Mouse (Mus musculus) testis, adult 2 months (tissue): ENCODE data around the gene Bckdha.

ENCODE experiments used
- CTCF ChIP-seq: fragments of 200-500 bp; IDR thresholded peaks from 2 replicates; pipeline ENCODE4 v1.5.1; 2012; ENCODE audit warnings: low read depth, mild to moderate bottlenecking, inconsistent platforms, low read length, moderate library complexity; ENCODE audit not compliant: control insufficient read depth, insufficient read depth, insufficient replicate concordance
- POLR2A ChIP-seq: fragments of 200-500 bp; IDR thresholded peaks from 2 replicates; pipeline ENCODE4 v1.6.1; 2012; ENCODE audit warnings: low read depth, mild to moderate bottlenecking, inconsistent platforms, low read length, moderate library complexity; ENCODE audit not compliant: control insufficient read depth

DNA sequence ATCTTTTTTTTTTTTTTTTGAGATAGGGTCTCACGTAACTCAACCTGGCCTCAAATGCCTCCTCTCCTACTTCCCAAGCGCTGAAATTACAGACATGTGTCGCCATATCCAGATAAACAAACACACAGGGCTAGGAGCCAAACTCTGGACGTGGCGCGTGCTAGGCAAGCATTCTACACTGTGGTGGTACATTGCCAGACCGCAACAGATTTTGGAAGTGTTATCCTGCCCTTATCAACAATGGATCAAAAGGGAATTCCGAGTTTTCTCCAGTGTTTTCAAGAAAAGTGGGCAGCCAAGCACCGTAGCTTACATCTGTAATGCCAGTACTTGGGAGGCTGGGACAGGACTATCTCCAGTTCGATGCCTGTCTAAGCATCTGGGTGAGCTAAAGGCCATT lies 996 bp downstream of the Bckdha start:
- TF ChIP-seq CTCF (no peak), POLR2A (no peak)
